Mouse (Mus musculus) intestine, postnatal 0 days (tissue): ENCODE results near the gene B230217C12Rik. TPM values are rescaled to one million over a fixed set of nuclear protein-coding genes. Genes with fewer than 3 reads are reported as not detected.

Experiments used
- ATAC-seq: fragments of 200-750 bp; cut with Nextera tagmentation; 2 replicates; pipeline ENCODE4 v1.8.0; 2017; ENCODE audit warnings: mild to moderate bottlenecking, moderate TSS enrichment, moderate library complexity
- H3K27ac ChIP-seq: fragments of 300-500 bp; sonication (generic); 2 replicates; pipeline ENCODE4 v1.5.1; 2014; ENCODE audit warnings: mild to moderate bottlenecking, low read depth, low read length, moderate library complexity
- H3K27me3 ChIP-seq: fragments of 300-500 bp; sonication (generic); replicated peaks from 2 replicates; pipeline ENCODE4 v1.6.1; 2014; ENCODE audit warnings: low read length, mixed read lengths; ENCODE audit not compliant: control insufficient read depth, insufficient read depth
- H3K36me3 ChIP-seq: fragments of 300-500 bp; sonication (generic); 2 replicates; pipeline ENCODE4 v1.6.1; 2014; ENCODE audit warnings: mild to moderate bottlenecking, moderate library complexity; ENCODE audit not compliant: control insufficient read depth, insufficient read depth
- H3K4me1 ChIP-seq: fragments of 300-500 bp; sonication (generic); replicated peaks from 2 replicates; pipeline ENCODE4 v1.6.1; 2014; ENCODE audit warnings: antibody characterized with exemption, low read length, mixed read lengths; ENCODE audit not compliant: control insufficient read depth, insufficient read depth
- H3K4me2 ChIP-seq: fragments of 300-500 bp; sonication (generic); replicated peaks from 2 replicates; pipeline ENCODE4 v1.6.1; 2014; ENCODE audit warnings: low read depth, mild to moderate bottlenecking, moderate library complexity
- H3K4me3 ChIP-seq: fragments of 300-500 bp; sonication (generic); 2 replicates; pipeline ENCODE4 v1.5.1; 2014; ENCODE audit warnings: low read depth, low read length
- H3K9ac ChIP-seq: fragments of 300-500 bp; sonication (generic); 2 replicates; pipeline ENCODE4 v1.6.1; 2014; ENCODE audit warnings: mild to moderate bottlenecking, low read depth, low read length
- H3K9me3 ChIP-seq: fragments of 300-500 bp; sonication (generic); 2 replicates; pipeline ENCODE4 v1.6.1; 2016; ENCODE audit warnings: mixed run types; ENCODE audit not compliant: control insufficient read depth
- CTCF ChIP-seq: sonication (generic); IDR thresholded peaks from 2 replicates; pipeline ENCODE4 v1.5.1; 2016; ENCODE audit warnings: low read depth, mild to moderate bottlenecking, control low read depth, antibody characterized with exemption, moderate library complexity
- WGBS: fragments of 180-500 bp; shearing (Covaris S2); extraction: QIAGEN DNeasy Blood & Tissue Kit; methylation state at CpG from one replicate; pipeline ENCODE4 v1.1.7; 2014; 5-methylcytosine and 5-hydroxymethylcytosine counted together
- polyA plus RNA-seq: library from polyadenylated mRNA; unstranded; fragments of >200 nt; fragmentation: Nextera tagmentation; extraction: Ambion mirVana; gene quantifications from 2 replicates; pipeline ENCODE4 v1.2.1, GENCODE M21; 2015

Gene B230217C12Rik
- polyA plus RNA-seq, 1 experiment from 2014 or later: 1.8 TPM

DNA sequence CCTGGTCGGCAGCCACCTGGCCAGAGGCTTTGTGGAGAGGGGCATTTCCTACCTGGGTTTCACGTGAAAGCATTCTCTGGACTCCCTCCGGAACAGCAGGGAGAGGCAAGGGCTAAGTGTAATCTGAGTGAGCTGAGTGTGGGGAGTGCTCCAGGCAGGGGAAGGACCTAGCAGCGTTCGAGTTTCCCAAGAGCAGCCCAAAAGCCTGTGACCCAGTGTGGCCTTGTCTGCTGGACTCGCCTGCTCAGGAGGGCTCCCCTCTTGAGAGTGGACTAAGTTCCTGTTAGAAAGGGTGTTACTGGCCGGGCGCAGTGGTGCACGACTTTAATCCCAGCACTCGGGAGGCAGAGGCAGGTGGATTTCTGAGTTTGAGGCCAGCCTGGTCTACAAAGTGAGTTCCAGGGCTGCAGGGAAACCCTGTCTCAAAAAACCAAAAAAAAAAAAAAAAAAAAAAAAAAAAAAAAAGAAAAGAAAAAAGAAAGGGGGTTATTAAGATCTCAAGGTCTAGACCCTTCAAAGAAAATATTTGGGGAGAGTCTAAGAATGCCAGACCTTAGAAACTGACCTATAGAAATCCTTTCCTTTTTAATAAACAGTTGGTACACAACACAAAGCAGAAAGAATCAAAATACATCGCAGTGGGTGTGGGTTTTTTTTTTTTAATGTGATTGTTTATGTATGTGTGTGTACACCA is 992 bp upstream of the B230217C12Rik start:
- Histone ChIP-seq H3K27ac (no peak overlapping the region), H3K4me3 (no peak overlapping the region), H3K9ac (no peak overlapping the region), H3K4me2 (no peak overlapping the region), H3K4me1 (no peaks in the 10 kb centered on the region), H3K9me3 (no peaks in the 10 kb centered on the region), H3K36me3 (peaks cover 41% of the 10 kb centered on the region), H3K27me3 (no peaks in the 10 kb centered on the region)
- TF ChIP-seq CTCF: no peak
- WGBS: 58% methylated on average over 11 of the region's 11 CpGs
- 0 out of 2 replicates have a peak, but pooled peaks have one; percentile 10 for ATAC-seq

DNA sequence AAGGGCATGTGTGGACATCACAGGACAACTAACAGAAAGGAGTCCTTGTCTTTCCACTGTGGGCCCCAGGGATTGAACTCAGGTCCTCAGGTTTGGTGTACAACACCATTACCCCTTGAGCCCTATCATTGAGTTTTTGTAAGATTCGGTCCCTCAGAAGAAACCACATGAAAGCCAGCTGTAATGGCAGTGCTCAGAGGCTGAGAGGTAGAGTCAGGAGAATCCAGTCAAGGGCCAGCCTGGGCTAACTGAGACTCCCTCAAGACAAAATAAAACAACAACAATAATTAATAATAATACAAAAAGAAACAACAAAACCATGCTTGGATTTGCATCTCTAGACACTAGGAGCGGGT is 467 bp upstream of the B230217C12Rik start:
- TF ChIP-seq CTCF: no peak
- H3K4me2 ChIP-seq: no peak overlapping the region
- no peak overlapping the region for H3K27ac ChIP-seq
- no peaks in the 10 kb centered on the region for H3K4me1 ChIP-seq
- no peaks in the 10 kb centered on the region for H3K9me3 ChIP-seq
- ATAC-seq: no peak
- 68% methylated on average over 2 of the region's 2 CpGs for WGBS
- peaks cover 36% of the 10 kb centered on the region for H3K36me3 ChIP-seq
- H3K27me3 ChIP-seq: no peaks in the 10 kb centered on the region
- H3K4me3 ChIP-seq: no peak overlapping the region
- no peak overlapping the region for H3K9ac ChIP-seq

DNA sequence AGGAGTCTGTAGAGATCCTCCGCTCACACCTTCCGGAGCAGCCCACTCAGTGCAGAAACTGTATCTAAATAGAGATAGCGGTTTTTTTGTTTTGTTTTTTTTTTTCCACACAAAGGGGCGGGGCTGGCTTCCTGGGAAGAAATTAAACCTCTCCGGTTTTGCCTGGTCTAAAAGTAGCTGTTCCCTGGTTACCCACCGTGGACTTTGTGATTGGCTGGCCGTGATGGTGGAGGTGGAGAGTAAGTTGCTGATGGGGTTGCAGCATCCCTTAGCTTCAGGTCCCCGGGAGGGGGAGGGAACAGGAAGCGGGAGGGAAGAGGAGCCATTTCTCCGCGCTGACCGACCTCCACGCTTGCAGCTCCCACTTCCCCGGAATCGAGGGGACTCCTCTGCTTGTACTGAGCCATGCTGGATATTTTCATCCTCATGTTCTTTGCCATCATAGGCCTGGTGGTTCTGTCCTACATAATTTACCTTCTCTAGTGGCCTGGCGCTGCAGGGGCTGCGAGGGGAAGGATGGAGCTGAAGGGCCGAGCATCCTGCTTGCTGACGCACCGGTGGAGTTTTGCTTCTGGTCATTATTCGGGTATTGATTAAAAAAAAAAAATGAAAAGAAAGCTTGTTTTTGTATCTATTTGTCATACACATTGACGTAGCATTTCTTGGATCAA is 546 bp downstream of the B230217C12Rik start:
- Histone ChIP-seq H3K4me1 (no peaks in the 10 kb centered on the region), H3K4me2 (peak overlapping the region; percentile 59), H3K27me3 (no peaks in the 10 kb centered on the region), H3K9me3 (no peaks in the 10 kb centered on the region), H3K4me3 (peak overlapping the region; percentile 36), H3K9ac (peak overlapping the region; percentile 35; the same call in 1 of the 2 replicates), H3K27ac (no peak overlapping the region), H3K36me3 (peaks cover 26% of the 10 kb centered on the region)
- TF ChIP-seq CTCF: no peak
- 8% methylated on average over 22 of the region's 22 CpGs for WGBS
- no peak for ATAC-seq

DNA sequence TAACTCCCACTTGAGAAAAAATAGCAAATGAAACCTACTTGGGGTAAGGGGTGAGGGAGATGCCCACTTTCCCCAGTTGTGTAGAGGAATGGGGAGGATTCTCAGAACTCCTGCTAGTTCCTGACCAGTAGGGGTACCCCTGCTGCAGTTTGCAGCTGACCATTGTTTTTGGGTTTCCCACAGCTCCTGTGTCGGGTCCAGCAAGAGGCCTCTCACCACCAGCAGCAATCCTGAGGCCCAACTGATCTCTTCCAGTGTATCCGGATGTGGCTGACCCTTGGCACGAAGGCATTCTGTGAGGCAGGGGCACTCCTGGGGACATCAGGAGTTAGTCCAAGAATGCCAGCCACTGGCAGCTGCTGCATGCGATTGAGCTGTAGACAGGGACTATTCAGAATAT is 1.4 kb downstream of the B230217C12Rik start:
- no peaks in the 10 kb centered on the region for H3K9me3 ChIP-seq
- 63% methylated on average over 4 of the region's 4 CpGs for WGBS
- peaks cover 17% of the 10 kb centered on the region for H3K36me3 ChIP-seq
- H3K27ac ChIP-seq: no peak overlapping the region
- H3K27me3 ChIP-seq: no peaks in the 10 kb centered on the region
- H3K4me3 ChIP-seq: no peak overlapping the region
- TF ChIP-seq CTCF: peak; percentile 15; the same call in 1 of the 2 replicates
- no peak overlapping the region for H3K9ac ChIP-seq
- ATAC-seq: no peak
- no peak overlapping the region for H3K4me2 ChIP-seq
- H3K4me1 ChIP-seq: no peaks in the 10 kb centered on the region

DNA sequence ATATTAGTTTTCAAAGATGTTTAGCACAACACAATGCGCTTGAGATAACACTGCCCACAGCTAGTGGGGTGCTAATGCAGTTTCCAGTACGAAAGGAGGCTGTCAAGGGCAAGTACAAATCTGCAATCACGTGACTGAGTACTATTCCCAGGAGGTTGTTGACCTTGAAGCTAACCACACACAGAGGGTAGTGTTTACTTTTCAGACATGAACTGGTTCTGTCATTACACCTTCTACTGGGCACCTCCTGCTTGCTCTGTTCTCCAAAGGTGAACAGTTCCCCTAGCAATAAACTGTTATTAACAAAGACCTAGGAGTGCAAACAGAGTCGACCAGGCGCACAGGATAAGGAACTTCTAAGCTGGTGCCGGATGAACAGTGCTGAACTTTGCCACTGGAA is 9.8 kb downstream of the B230217C12Rik start:
- H3K36me3 ChIP-seq: no peaks in the 10 kb centered on the region
- WGBS: 18% methylated on average over 6 of the region's 6 CpGs
- H3K9me3 ChIP-seq: no peaks in the 10 kb centered on the region
- peak; percentile 94 for ATAC-seq
- no peaks in the 10 kb centered on the region for H3K27me3 ChIP-seq
- no peak overlapping the region for H3K9ac ChIP-seq
- H3K27ac ChIP-seq: peak overlapping the region; percentile 41; the same call in 1 of the 2 replicates
- no peak overlapping the region; the same call in 1 of the 2 replicates for H3K4me2 ChIP-seq
- no peaks in the 10 kb centered on the region for H3K4me1 ChIP-seq
- no peak for TF ChIP-seq CTCF
- H3K4me3 ChIP-seq: no peak overlapping the region

DNA sequence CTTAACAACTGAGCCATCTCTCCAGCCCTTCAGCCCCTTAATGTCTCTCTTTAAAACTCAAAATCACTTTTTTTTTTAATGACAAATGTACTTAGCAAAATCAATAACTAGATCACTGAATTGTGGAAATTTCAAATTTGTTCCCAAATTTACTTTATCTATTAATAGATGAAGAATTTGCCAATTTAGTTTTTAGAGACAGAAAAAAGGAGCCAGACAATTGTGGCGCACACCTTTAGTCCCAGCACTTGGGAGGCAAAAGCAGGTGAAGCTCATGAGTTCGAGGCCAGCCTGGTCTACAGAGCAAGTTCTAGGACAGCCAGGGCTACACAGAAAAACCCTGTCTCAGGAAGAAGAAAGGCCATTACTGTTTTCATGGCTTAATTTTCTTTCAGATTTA is 11.0 kb downstream of the B230217C12Rik start:
- Histone ChIP-seq H3K36me3 (no peaks in the 10 kb centered on the region), H3K4me3 (no peak overlapping the region), H3K4me2 (no peak overlapping the region), H3K9ac (no peak overlapping the region), H3K27me3 (no peaks in the 10 kb centered on the region), H3K9me3 (no peaks in the 10 kb centered on the region), H3K4me1 (no peaks in the 10 kb centered on the region), H3K27ac (no peak overlapping the region)
- TF ChIP-seq CTCF: no peak
- ATAC-seq: no peak
- 94% methylated on average over 2 of the region's 2 CpGs for WGBS
